Mouse (Mus musculus) kidney, adult 9 months (tissue): ENCODE measurements at regions not wholly inside any gene's neighbourhood (a gene's known extent, or its start where the extent isn't known, plus 50 kb on each side); places are given as distances from the start of the nearest gene placed in this dataset.
A peak's percentile ranks its signal among the peaks of the same experiment; 100 is the strongest.
"Not testable (repeated sequence)": the region's sequence is repeated elsewhere in the genome, so short reads cannot be mapped to it uniquely, and the experiment has no call there.

ENCODE experiments used
- DNase-seq: peaks from one replicate; pipeline ENCODE4 v3.0.0; 2022

- DNase-seq, result no peak
Observed at GRCm38 (mm10) chr4:45641272-45641671, 109.0 kb upstream of the Shb start.

- DNase-seq, result no peak
Observed at GRCm38 (mm10) chr4:45640713-45641112, 108.4 kb upstream of the Shb start.

GRCm38 (mm10) chr4:45639397-45640034 is 107.2 kb upstream of the Shb start:
- DNase-seq, result no peak

GRCm38 (mm10) chr4:45638411-45638810 is 106.1 kb upstream of the Shb start:
- no peak for DNase-seq

- DNase-seq, result no peak
Observed at GRCm38 (mm10) chr4:45631276-45632045, 99.2 kb upstream of the Shb start.

GRCm38 (mm10) chr4:45625633-45626032 is 93.4 kb upstream of the Shb start:
- DNase-seq, result no peak

- DNase-seq, result no peak
Observed at GRCm38 (mm10) chr4:45622017-45622416, 89.7 kb upstream of the Shb start.

- DNase-seq, result no peak
Observed at GRCm38 (mm10) chr4:45617126-45617525, 84.9 kb upstream of the Shb start.

GRCm38 (mm10) chr4:45613498-45613897 is 81.2 kb upstream of the Shb start:
- not testable (repeated sequence) for DNase-seq

GRCm38 (mm10) chr4:45612132-45612531 is 79.9 kb upstream of the Shb start:
- DNase-seq, result peak; percentile 64

- DNase-seq, result no peak
Observed at GRCm38 (mm10) chr4:45610937-45611336, 78.7 kb upstream of the Shb start.

GRCm38 (mm10) chr4:45606578-45606977 is 74.3 kb upstream of the Shb start:
- DNase-seq, result no peak

GRCm38 (mm10) chr4:45605681-45606080 is 73.4 kb upstream of the Shb start:
- DNase-seq, result no peak

GRCm38 (mm10) chr4:45604271-45604800 is 72.1 kb upstream of the Shb start:
- no peak for DNase-seq

GRCm38 (mm10) chr4:45600520-45600919 is 68.2 kb upstream of the Shb start:
- DNase-seq, result no peak

GRCm38 (mm10) chr4:45593435-45593991 is 61.2 kb upstream of the Shb start:
- DNase-seq, result no peak

GRCm38 (mm10) chr4:45592766-45593165 is 60.5 kb upstream of the Shb start:
- DNase-seq, result no peak

GRCm38 (mm10) chr4:45591405-45592315 is 59.4 kb upstream of the Shb start:
- DNase-seq, result peak; percentile 59

- DNase-seq, result no peak
Observed at GRCm38 (mm10) chr4:45590836-45591235, 58.6 kb upstream of the Shb start.

GRCm38 (mm10) chr4:45588322-45588721 is 56.1 kb upstream of the Shb start:
- DNase-seq, result no peak

- DNase-seq, result no peak
Observed at GRCm38 (mm10) chr4:45587202-45587601, 54.9 kb upstream of the Shb start.

GRCm38 (mm10) chr4:45586310-45586709 is 54.0 kb upstream of the Shb start:
- no peak for DNase-seq
